Mouse (Mus musculus) neural tube, embryonic 11.5 days (tissue): ENCODE measurements at regions not wholly inside any gene's neighbourhood (a gene's known extent, or its start where the extent isn't known, plus 50 kb on each side); places are given as distances from the start of the nearest gene placed in this dataset.

Experiments used
- ATAC-seq: fragments of 200-750 bp; cut with Nextera tagmentation; 2 replicates; pipeline ENCODE4 v1.8.0; 2017; ENCODE audit warnings: moderate number of reproducible peaks, mild to moderate bottlenecking, moderate TSS enrichment, moderate library complexity; ENCODE audit not compliant: insufficient read depth, low FRiP score, low TSS enrichment
- DNase-seq: peaks from one replicate; pipeline ENCODE4 v3.0.0-alpha.2; 2015; ENCODE audit warnings: low spot score
- H3K27ac ChIP-seq: fragments of 300-500 bp; sonication (generic); 2 replicates; pipeline ENCODE4 v1.5.1; 2014; ENCODE audit warnings: low read depth, mild to moderate bottlenecking, low read length
- H3K27me3 ChIP-seq: fragments of 300-500 bp; sonication (generic); 2 replicates; pipeline ENCODE4 v1.6.1; 2014; ENCODE audit warnings: mild to moderate bottlenecking, low read length, mixed read lengths; ENCODE audit not compliant: control insufficient read depth, insufficient read depth
- H3K36me3 ChIP-seq: fragments of 300-500 bp; sonication (generic); 2 replicates; pipeline ENCODE4 v1.6.1; 2014; ENCODE audit warnings: mild to moderate bottlenecking, low read length, moderate library complexity, mixed read lengths; ENCODE audit not compliant: control insufficient read depth, insufficient read depth
- H3K4me1 ChIP-seq: fragments of 300-500 bp; sonication (generic); 2 replicates; pipeline ENCODE4 v1.6.1; 2014; ENCODE audit warnings: low read length, mixed read lengths; ENCODE audit not compliant: control insufficient read depth, insufficient read depth
- H3K4me2 ChIP-seq: fragments of 300-500 bp; sonication (generic); 2 replicates; pipeline ENCODE4 v1.6.1; 2014; ENCODE audit warnings: low read depth, mild to moderate bottlenecking, moderate library complexity
- H3K4me3 ChIP-seq: fragments of 300-500 bp; sonication (generic); 2 replicates; pipeline ENCODE4 v1.5.1; 2014; ENCODE audit warnings: low read depth, low read length
- H3K9ac ChIP-seq: fragments of 300-500 bp; sonication (generic); 2 replicates; pipeline ENCODE4 v1.6.1; 2014; ENCODE audit warnings: mild to moderate bottlenecking, low read length
- H3K9me3 ChIP-seq: fragments of 300-500 bp; sonication (generic); 2 replicates; pipeline ENCODE4 v1.6.1; 2016; ENCODE audit warnings: low read length; ENCODE audit not compliant: control insufficient read depth
- WGBS: fragments of 180-500 bp; shearing (Covaris S2); extraction: QIAGEN DNeasy Blood & Tissue Kit; methylation state at CpG from one replicate; pipeline ENCODE4 v1.1.7; 2014; 5-methylcytosine and 5-hydroxymethylcytosine counted together

DNA sequence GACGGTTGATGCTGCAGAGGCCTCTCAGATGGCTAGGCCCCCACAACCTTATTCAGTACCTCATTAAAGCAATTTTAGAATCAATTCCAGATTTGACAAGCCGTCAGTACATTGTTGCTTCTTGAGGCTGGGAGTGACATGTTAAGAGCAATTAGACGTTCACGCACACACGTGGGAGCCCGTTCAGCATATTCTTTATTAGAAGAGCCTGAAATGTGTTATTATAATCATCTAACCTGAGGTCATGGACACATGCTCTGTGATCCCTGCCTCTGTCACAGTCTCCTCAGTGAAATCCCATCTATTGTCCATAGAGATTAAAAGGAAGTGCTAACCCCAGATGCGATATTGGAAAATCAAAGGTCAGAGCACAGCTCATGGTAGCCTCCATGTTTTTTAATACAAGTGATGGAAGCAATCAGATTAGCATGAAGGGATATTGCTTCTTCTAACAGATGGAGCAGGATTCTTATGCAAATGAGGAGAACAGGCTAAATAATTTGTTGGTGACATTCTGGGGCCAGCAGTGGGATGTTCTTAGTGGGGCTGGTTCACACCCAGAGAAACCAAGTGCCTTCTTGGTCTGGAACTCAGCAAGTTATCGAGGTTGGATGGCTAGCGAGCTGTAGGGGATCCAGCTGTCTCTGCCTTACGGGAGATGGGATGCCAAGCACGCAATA lies 166.8 kb upstream of the Cxcr4 start:
- 90% methylated on average over 11 of the region's 11 CpGs for WGBS
- H3K27me3 ChIP-seq, result no peaks in the 10 kb centered on the region
- H3K4me1 ChIP-seq, result no peaks in the 10 kb centered on the region
- H3K9me3 ChIP-seq, result no peaks in the 10 kb centered on the region
- no peaks in the 10 kb centered on the region for H3K36me3 ChIP-seq
- H3K4me2 ChIP-seq, result no peak overlapping the region
- H3K27ac ChIP-seq, result no peak overlapping the region
- no peak for DNase-seq
- ATAC-seq, result no peak
- no peak overlapping the region for H3K4me3 ChIP-seq
- H3K9ac ChIP-seq, result no peak overlapping the region

DNA sequence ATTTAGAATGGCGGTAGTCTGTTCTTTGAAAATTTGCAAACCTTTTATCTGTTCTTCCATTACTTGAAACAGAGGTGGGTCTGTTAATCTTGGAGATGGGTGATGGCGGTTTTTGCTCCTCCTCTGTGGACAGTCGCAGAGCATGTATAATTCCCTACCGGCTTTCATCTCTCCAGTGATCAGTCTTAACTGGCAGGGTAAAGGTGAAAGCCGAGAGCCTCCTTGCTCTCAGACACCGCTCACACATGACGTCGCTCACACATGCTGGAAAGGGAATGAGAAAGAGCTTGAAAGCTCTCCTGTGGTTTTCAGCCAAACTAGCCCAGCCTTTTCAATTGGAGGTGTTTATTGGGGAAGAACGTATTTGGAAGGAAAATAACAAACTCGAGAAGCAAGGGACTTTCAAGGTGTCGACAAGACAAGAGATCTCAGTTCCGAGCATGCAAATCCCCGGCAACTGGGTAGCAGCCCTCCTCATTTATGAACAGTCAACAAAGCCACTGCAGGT lies 166.3 kb upstream of the Cxcr4 start:
- Histone ChIP-seq H3K36me3 (no peaks in the 10 kb centered on the region), H3K4me2 (no peak overlapping the region), H3K27me3 (no peaks in the 10 kb centered on the region), H3K9me3 (no peaks in the 10 kb centered on the region), H3K27ac (no peak overlapping the region), H3K4me3 (no peak overlapping the region), H3K9ac (no peak overlapping the region), H3K4me1 (no peaks in the 10 kb centered on the region)
- no peak for ATAC-seq
- DNase-seq, result no peak
- 83% methylated on average over 13 of the region's 13 CpGs for WGBS

DNA sequence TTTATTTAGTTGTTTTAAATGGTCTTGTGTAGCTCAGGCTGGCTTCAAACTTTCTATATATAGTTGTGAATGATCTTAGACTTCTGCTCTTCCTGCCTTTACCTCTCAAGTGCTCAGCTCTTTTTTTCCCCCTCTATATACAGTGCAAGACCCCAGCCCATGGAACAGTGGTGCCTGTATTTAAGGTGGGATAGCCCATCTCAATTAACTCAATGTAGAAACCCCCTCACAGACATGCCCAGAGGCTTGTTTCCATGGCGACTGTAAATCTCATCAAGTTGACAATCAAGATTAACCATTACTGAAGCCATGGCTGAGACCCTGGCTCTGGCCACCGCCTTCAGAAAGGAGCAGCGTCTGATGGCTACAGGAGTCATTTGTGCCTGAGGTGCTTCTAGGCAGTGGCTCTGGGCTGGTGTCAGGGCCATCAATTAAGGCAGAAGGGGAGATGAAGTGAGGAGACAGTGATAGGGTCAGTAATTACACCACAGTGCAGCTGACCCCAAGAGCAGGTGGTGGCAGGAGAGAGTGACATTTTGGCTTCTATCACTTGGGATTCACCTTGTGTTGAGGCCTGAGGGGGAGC lies 161.4 kb upstream of the Cxcr4 start:
- Histone ChIP-seq H3K4me1 (no peaks in the 10 kb centered on the region), H3K27ac (no peak overlapping the region), H3K27me3 (no peaks in the 10 kb centered on the region), H3K4me3 (no peak overlapping the region), H3K4me2 (no peak overlapping the region), H3K36me3 (no peaks in the 10 kb centered on the region), H3K9ac (no peak overlapping the region), H3K9me3 (no peaks in the 10 kb centered on the region)
- ATAC-seq, result no peak
- 63% methylated on average over 3 of the region's 3 CpGs for WGBS
- DNase-seq, result no peak

GRCm38 (mm10) chr1:128749437-128749994 lies 157.4 kb upstream of the Cxcr4 start:
- Histone ChIP-seq H3K9me3 (no peaks in the 10 kb centered on the region), H3K9ac (no peak overlapping the region), H3K4me2 (no peak overlapping the region), H3K27me3 (no peaks in the 10 kb centered on the region), H3K27ac (no peak overlapping the region), H3K4me1 (no peaks in the 10 kb centered on the region), H3K36me3 (no peaks in the 10 kb centered on the region), H3K4me3 (no peak overlapping the region)
- DNase-seq, result no peak
- WGBS, result 66% methylated on average over 5 of the region's 5 CpGs
- ATAC-seq, result no peak

GRCm38 (mm10) chr1:128747196-128747790 lies 155.2 kb upstream of the Cxcr4 start:
- no peak overlapping the region for H3K9ac ChIP-seq
- no peak for DNase-seq

DNA sequence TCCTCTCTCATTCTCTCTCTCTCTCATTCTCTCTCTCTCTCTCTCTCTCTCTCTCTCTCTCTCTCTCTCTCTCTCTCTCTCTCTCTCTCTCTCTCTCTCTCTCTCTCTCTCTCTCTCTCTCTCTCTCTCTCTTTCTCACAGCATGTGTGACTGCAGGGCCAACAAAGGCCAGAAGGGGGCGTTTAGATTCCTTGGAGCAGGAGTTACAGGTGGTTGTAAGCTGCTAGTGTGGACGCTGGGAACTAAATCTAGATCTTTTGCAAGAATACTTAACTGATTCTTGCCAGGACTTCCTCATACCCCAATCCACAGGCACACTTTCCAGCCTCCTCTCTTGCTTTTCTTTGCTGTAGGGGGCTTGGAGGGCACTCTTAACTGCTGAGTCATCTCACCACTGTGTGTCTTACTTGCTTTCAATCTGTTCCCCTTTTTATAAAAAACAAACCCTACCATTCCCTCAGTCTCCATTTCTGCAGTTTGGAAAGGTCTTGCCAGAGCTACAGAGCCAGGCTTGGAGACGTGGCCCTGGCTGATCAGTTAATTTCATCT lies 154.4 kb upstream of the Cxcr4 start:
- Histone ChIP-seq H3K36me3 (no peaks in the 10 kb centered on the region), H3K9ac (no peak overlapping the region), H3K27me3 (no peaks in the 10 kb centered on the region), H3K4me2 (no peak overlapping the region), H3K27ac (no peak overlapping the region), H3K4me3 (no peak overlapping the region), H3K9me3 (no peaks in the 10 kb centered on the region), H3K4me1 (no peaks in the 10 kb centered on the region)
- 67% methylated on average over 3 of the region's 3 CpGs for WGBS
- DNase-seq, result no peak
- no peak for ATAC-seq

More at GRCm38 (mm10) chr1:128747196-128747790, 155.2 kb upstream of the Cxcr4 start:
- no peaks in the 10 kb centered on the region for H3K9me3 ChIP-seq
- H3K4me1 ChIP-seq, result no peaks in the 10 kb centered on the region
- WGBS, result 93% methylated on average over 12 of the region's 12 CpGs
- no peak for ATAC-seq
- H3K36me3 ChIP-seq, result no peaks in the 10 kb centered on the region
- H3K4me3 ChIP-seq, result no peak overlapping the region
- no peak overlapping the region for H3K4me2 ChIP-seq
- H3K27me3 ChIP-seq, result no peaks in the 10 kb centered on the region
- no peak overlapping the region for H3K27ac ChIP-seq

- WGBS, result 94% methylated on average over 2 of the region's 2 CpGs
- no peaks in the 10 kb centered on the region for H3K4me1 ChIP-seq
- ATAC-seq (no peak), DNase-seq (no peak)
- no peak overlapping the region for H3K9ac ChIP-seq
- no peak overlapping the region for H3K4me2 ChIP-seq
- no peaks in the 10 kb centered on the region for H3K9me3 ChIP-seq
- no peak overlapping the region for H3K27ac ChIP-seq
- H3K27me3 ChIP-seq, result no peaks in the 10 kb centered on the region
- H3K4me3 ChIP-seq, result no peak overlapping the region
- no peaks in the 10 kb centered on the region for H3K36me3 ChIP-seq
Observed at GRCm38 (mm10) chr1:128740616-128741015, 148.5 kb upstream of the Cxcr4 start.

- no peak for ATAC-seq
- no peak overlapping the region for H3K4me3 ChIP-seq
Observed at GRCm38 (mm10) chr1:128738152-128738551, 146.1 kb upstream of the Cxcr4 start.

More at GRCm38 (mm10) chr1:128738152-128738551, 146.1 kb upstream of the Cxcr4 start:
- no peaks in the 10 kb centered on the region for H3K36me3 ChIP-seq
- no peak overlapping the region for H3K27ac ChIP-seq
- no peak for DNase-seq
- H3K9ac ChIP-seq, result no peak overlapping the region
- no peaks in the 10 kb centered on the region for H3K9me3 ChIP-seq
- WGBS, result 83% methylated on average over 4 of the region's 4 CpGs
- no peaks in the 10 kb centered on the region for H3K4me1 ChIP-seq
- no peak overlapping the region for H3K4me2 ChIP-seq
- no peaks in the 10 kb centered on the region for H3K27me3 ChIP-seq
